Mouse (Mus musculus): ENCODE data around the gene Tubgcp5.

- TF ChIP-seq EP300 (IDR thresholded peaks at IDR 0.05; ENCODE audit: low read depth) = no peak
- TF ChIP-seq CTCF (IDR thresholded peaks at IDR 0.05; ENCODE audit: low read depth) = no peak
Measured at GRCm38 (mm10) chr7:55759346-55759745, 34.6 kb upstream of the Tubgcp5 start.

All from heart, postnatal 0 days (tissue).